Mouse (Mus musculus): ENCODE results near the gene March8.

The March8 gene

GRCm38 (mm10) chr6:116370216-116370976 is 32.6 kb downstream of the March8 start:
- in situ Hi-C loops (cut with MboI, MseI), result no loop called here

DNA sequence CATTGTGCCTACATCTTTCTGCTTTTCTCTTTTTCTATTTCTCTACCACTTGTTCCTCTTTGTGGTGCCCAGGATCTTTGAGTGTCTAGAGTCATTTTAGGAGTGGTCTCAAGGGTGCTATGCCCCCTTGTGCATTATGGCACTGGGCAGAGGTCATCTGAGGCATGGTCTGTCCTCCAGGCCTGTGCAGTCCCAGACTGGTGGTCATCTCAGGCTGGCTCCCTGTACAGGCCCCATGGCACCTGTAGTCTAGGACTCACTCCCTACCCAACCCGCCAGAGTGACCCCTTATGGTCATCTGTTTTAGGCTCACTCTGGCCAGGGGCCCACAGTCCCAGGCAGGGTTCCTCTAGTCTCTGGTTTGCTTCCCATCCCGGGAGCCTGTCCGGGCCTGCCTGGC is 33.7 kb downstream of the March8 start:
- in situ Hi-C loops (cut with MboI, MseI), result no loop called here

DNA sequence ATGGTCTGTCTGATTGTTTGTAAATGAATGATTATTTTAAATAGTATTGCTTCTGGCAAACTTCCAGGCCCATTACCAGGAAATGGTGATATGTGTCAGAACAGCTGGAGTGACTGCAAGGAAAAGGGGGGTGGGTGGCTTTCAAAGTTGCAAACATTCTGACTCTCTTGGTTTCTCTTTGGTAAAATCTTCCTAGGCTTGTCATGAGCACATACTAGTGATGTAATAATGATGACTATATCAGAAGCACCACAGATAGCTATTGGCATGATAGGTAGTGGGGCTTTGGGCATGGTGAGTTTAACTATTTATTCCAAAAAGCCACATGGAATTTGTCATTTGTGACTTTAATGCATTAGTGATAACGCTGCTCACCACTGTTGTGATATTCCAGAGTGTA is 36.3 kb downstream of the March8 start:
- in situ Hi-C loops (cut with MboI, MseI), result no loop called here

DNA sequence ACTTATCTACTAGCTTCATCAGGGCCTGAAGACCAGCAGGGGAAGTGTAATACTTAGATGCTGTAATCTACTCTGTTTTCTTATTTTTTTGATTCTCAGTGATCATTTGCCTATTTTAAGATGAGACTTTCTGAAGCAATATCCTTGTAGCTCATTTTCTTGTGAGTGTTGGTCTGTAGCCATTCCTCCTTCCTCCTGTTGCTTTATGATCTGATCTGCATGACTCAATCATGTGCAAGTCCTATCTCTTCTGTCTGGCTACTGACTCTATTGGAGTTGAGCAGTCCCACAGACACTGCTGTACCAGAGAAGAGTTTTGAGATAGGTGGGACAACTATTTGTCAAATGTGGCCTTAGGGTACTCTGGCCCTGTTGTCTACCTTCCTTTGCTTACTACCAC is 36.8 kb downstream of the March8 start:
- in situ Hi-C loops (cut with MboI, MseI), result no loop called here

DNA sequence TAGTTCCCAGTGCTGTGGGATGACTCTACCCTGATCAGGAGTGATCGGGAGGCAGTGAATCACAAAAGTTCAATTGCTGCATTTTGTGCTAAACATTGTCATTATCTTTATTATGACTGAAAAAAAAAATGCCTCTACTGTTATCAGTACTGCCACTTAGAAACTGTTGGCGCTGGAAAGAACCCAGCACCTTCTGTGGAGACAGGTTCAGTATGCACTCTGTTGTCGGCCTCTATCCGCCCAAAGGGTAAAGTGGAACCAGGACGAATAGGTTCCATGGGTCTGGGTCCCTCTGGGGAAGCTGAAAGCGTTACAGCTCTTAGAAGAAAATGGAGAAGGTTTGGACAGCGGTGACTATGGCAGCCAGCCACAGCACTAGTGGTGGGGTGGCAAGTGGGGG is 41.1 kb downstream of the March8 start:
- in situ Hi-C loops (cut with MboI, MseI), result no loop called here

- in situ Hi-C loops (cut with MboI, MseI), result no loop called here
Observed at GRCm38 (mm10) chr6:116380157-116380556, 42.3 kb downstream of the March8 start.

DNA sequence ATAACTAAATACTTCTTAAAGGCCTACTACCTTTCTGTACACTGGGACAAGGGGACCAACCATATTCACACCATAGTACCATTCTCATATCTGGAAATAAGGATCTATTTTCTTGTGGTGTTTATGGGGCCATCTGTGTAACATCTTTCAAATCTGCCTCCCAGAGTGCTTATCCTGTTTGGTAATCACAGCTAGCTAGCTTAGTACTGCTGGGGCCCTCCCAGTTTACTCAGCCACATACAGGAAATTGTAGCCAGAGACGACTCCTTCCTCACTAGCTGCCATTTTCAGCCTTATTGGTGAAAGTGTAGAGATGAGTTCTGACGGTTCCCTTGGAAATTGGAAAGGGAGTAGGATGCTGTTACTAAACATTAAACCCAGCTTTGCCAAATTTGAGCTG is 43.8 kb downstream of the March8 start:
- in situ Hi-C loops (cut with MboI, MseI), result no loop called here

DNA sequence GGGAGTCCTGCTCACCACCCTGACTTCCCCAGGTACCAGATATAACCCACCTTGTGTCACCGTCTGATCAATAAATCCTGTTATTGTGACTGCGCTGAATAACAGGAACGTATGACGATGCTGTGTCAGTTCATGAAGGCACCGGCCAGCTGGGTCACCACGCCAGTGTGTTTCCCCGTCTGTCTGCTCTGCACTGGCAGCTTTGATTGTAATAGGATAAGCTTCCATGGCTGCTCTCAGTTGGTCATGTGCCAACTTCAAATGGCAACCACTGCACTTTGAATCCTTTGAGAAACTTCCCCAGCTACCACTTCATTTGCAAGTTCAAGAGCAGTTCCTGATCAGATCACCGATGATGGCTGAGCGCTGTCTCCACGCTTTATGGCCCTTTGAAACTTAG is 45.8 kb downstream of the March8 start:
- in situ Hi-C loops (cut with MboI, MseI), result no loop called here

DNA sequence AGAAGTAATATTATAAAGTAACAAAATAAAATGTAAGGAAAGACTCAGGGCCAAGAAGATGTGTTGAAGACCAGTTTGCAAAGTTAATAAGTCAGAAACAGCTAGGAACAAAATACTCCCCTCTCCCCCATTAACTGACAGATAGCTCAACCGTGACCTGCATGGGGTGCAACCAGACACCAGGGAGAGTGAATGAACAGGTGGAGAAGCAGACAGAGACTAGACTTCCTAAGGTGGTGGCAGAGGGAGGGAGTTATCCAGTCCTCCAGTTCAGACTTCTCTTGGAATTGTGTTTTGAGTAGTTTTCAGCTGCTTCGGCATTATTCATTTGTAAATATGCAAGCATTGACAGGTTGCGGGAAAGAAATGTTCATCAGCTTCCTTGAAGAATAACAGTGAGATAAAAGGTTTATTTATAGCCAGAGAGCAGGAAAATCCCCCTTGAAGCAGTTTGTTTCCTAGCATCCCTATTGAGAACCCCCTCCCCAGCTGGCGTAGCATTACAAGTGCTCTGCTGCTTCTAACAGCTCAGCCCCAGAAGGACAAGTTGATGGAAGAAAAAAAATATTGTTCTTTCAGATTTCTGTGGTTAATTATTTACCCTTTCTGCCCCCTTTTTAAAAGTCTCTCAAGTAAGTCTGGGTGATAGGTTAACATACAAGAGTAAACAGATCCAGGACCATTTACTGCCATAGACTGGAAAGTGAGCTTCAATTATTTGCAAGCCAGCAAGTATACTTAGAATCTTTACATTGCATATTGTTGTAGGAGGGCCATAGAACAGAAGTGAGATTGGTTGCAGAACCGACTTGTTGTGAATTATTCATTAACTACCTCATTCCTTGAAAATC is 47.6 kb downstream of the March8 start:
- in situ Hi-C loops (cut with MboI, MseI), result no loop called here

DNA sequence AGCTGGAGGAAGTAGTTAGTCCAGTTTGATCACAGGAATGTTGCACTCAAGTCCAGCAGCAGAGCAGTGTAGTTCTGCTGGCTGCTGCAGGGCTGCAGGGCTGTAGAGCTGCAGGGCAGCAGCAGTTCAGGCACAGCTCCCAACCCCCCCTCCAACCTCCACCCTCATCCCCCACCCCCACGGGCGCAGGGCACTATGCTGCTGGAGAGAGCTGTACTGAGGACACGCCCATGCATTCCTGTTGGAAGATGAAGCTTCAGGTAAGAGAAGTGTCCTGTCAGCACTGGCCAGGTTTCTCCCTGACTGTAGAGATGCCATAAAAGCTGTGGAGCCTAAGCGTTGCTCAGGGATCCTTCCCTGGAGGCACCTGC is 48.2 kb downstream of the March8 start:
- in situ Hi-C loops (cut with MboI, MseI), result no loop called here

GRCm38 (mm10) chr6:116386506-116386905 is 48.7 kb downstream of the March8 start:
- in situ Hi-C loops (cut with MboI, MseI), result no loop called here

DNA sequence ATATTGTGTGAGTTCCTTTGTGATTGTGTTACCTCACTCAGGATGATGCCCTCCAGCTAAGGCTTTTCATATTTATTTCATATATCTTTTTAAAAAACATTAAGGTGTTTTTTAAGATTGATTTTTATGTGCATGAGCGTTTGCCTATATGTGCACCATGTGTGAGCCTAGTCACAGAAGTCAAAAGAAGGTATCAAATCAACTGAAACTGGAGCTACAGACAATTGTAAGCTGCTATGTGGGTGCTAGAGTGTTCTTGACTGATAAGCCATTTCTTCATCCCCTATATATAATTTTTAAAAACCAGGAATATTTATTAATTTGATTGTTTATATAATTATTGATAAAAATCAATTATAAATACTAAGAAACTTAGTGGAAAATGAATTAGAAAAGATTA is 50.2 kb downstream of the March8 start:
- in situ Hi-C loops (cut with MboI, MseI), result no loop called here

GRCm38 (mm10) chr6:116389481-116389880 is 51.7 kb downstream of the March8 start:
- in situ Hi-C loops (cut with MboI, MseI), result no loop called here

- in situ Hi-C loops (cut with MboI, MseI), result no loop called here
Observed at GRCm38 (mm10) chr6:116394916-116395648, 57.3 kb downstream of the March8 start.

GRCm38 (mm10) chr6:116397621-116398020 is 59.8 kb downstream of the March8 start:
- in situ Hi-C loops (cut with MboI, MseI), result no loop called here

DNA sequence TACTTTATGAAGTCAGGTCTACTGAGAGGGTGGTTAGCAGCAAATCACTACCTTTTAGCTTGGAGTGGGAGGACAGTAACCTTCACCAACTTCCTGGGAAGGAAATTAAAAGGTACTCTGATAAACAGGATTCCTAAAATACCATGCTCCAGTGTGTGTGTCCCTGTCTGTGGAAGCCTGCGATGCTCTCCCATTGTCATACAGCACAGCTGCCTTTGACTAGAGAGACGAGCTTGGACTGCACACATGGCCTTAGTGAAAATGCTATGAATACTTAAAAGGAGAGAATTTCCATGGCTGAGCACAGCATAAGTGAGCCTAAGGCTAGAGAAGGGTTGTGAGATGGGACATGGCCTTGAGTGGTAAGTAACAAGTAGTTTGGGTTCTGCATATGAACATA is 60.3 kb downstream of the March8 start:
- in situ Hi-C loops (cut with MboI, MseI), result no loop called here

- in situ Hi-C loops (cut with MboI, MseI), result no loop called here
Observed at GRCm38 (mm10) chr6:116401746-116402423, 64.1 kb downstream of the March8 start.

DNA sequence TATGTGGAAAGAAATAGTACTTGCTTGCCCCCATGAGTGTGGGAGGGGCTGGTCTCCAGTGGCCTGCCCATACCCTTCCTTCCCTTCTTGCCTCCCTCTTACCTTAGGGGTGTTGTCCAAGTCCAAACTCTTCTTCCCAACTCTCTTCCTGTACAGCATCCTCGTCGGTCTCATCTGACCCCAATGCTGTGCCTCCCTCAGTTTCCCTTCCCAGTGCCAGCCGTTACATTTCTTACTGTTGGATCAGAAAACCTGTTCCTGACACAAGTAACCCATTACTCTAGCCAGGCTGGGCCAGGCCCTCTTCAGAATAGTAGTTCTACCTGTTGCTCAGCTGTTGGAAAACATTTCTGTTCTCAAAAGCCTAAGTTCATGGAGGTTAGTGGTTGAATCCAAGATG is 64.6 kb downstream of the March8 start:
- in situ Hi-C loops (cut with MboI, MseI), result no loop called here

GRCm38 (mm10) chr6:116405243-116405642 is 67.4 kb downstream of the March8 start:
- in situ Hi-C loops (cut with MboI, MseI), result no loop called here

- in situ Hi-C loops (cut with MboI, MseI), result no loop called here
Observed at GRCm38 (mm10) chr6:116405715-116406114, 67.9 kb downstream of the March8 start.

GRCm38 (mm10) chr6:116406152-116406551 is 68.3 kb downstream of the March8 start:
- in situ Hi-C loops (cut with MboI, MseI), result no loop called here

DNA sequence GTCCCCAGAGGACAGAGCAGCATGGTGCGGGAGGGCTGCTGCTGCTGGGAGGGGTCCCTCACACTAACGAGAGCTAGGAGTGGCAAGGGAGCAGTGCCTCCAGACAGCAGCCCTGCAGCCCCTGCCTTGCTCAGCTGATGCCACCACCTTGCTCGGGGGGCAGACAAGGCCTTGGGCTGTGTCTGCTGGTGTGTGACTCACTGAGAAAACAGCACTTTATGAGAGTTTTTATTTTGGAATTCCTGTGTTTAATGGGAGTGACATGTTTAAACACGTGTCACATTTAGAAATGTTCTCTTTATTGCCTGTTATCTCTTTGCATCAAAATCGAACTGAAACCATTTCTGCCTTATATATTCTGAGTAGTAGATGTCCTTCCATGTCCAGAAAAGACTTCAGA is 68.9 kb downstream of the March8 start:
- in situ Hi-C loops (cut with MboI, MseI), result no loop called here
